Mouse (Mus musculus): ENCODE measurements around the gene Acbd6. TPM values are rescaled to one million over a fixed set of nuclear protein-coding genes. Genes with fewer than 3 reads are reported as not detected.

The Acbd6 gene
- polyA plus RNA-seq, 1 experiment from 2014 or later, result 68.6 TPM

GRCm38 (mm10) chr1:155646345-155647307 lies 88.7 kb downstream of the Acbd6 start:
- Histone ChIP-seq H3K4me2 (replicated peaks; ENCODE audit: low read depth, low read length) (no peak overlapping the region), H3K9ac (replicated peaks; ENCODE audit: low read depth, low read length) (no peak overlapping the region), H3K9me3 (ENCODE audit: control insufficient read depth, low read depth, low read length) (no peaks in the 10 kb centered on the region), H3K4me1 (ENCODE audit: control insufficient read depth, insufficient read depth, low read length) (0 out of 2 replicates have a peak, but pooled peaks cover 5% of the 10 kb centered on the region), H3K27ac (ENCODE audit: low read length) (no peak overlapping the region), H3K36me3 (ENCODE audit: control insufficient read depth, insufficient read depth, low read length) (no peaks in the 10 kb centered on the region), H3K4me3 (ENCODE audit: low read depth, low read length) (no peak overlapping the region), H3K27me3 (ENCODE audit: control insufficient read depth, insufficient read depth, low read length) (no peaks in the 10 kb centered on the region)
- WGBS, result 67% methylated on average over 10 of the region's 10 CpGs
- no peak for ATAC-seq (ENCODE audit: insufficient number of reproducible peaks, insufficient read depth, low FRiP score, low read depth)

GRCm38 (mm10) chr1:155650121-155650846 lies 92.4 kb downstream of the Acbd6 start:
- no peaks in the 10 kb centered on the region for H3K36me3 ChIP-seq (ENCODE audit: control insufficient read depth, insufficient read depth, low read length)
- no peaks in the 10 kb centered on the region for H3K9me3 ChIP-seq (ENCODE audit: control insufficient read depth, low read depth, low read length)
- no peak for ATAC-seq (ENCODE audit: insufficient number of reproducible peaks, insufficient read depth, low FRiP score, low read depth)
- no peak overlapping the region for H3K9ac ChIP-seq (replicated peaks; ENCODE audit: low read depth, low read length)
- no peaks in the 10 kb centered on the region for H3K27me3 ChIP-seq (ENCODE audit: control insufficient read depth, insufficient read depth, low read length)
- H3K4me2 ChIP-seq (replicated peaks; ENCODE audit: low read depth, low read length), result no peak overlapping the region
- H3K4me1 ChIP-seq (ENCODE audit: control insufficient read depth, insufficient read depth, low read length), result 0 out of 2 replicates have a peak, but pooled peaks cover 5% of the 10 kb centered on the region
- 51% methylated on average over 9 of the region's 9 CpGs for WGBS
- H3K4me3 ChIP-seq (ENCODE audit: low read depth, low read length), result no peak overlapping the region
- no peak overlapping the region for H3K27ac ChIP-seq (ENCODE audit: low read length)

- Histone ChIP-seq H3K9me3 (ENCODE audit: control insufficient read depth, low read depth, low read length) (no peaks in the 10 kb centered on the region), H3K27me3 (ENCODE audit: control insufficient read depth, insufficient read depth, low read length) (no peaks in the 10 kb centered on the region)
- WGBS, result 66% methylated on average over 3 of the region's 3 CpGs
Observed at GRCm38 (mm10) chr1:155654961-155655360, 97.0 kb downstream of the Acbd6 start.

GRCm38 (mm10) chr1:155656321-155656720 lies 98.4 kb downstream of the Acbd6 start:
- ATAC-seq (ENCODE audit: insufficient number of reproducible peaks, insufficient read depth, low FRiP score, low read depth), result no peak
- no peaks in the 10 kb centered on the region for H3K36me3 ChIP-seq (ENCODE audit: control insufficient read depth, insufficient read depth, low read length)
- H3K4me2 ChIP-seq (replicated peaks; ENCODE audit: low read depth, low read length), result no peak overlapping the region
- H3K4me1 ChIP-seq (ENCODE audit: control insufficient read depth, insufficient read depth, low read length), result no peaks in the 10 kb centered on the region
- H3K27ac ChIP-seq (ENCODE audit: low read length), result no peak overlapping the region
- H3K4me3 ChIP-seq (ENCODE audit: low read depth, low read length), result no peak overlapping the region
- no peaks in the 10 kb centered on the region for H3K27me3 ChIP-seq (ENCODE audit: control insufficient read depth, insufficient read depth, low read length)
- H3K9me3 ChIP-seq (ENCODE audit: control insufficient read depth, low read depth, low read length), result no peaks in the 10 kb centered on the region
- WGBS, result 85% methylated on average over 5 of the region's 5 CpGs
- H3K9ac ChIP-seq (replicated peaks; ENCODE audit: low read depth, low read length), result no peak overlapping the region

More at GRCm38 (mm10) chr1:155654961-155655360, 97.0 kb downstream of the Acbd6 start:
- Histone ChIP-seq H3K4me2 (replicated peaks; ENCODE audit: low read depth, low read length) (no peak overlapping the region), H3K4me3 (ENCODE audit: low read depth, low read length) (no peak overlapping the region), H3K36me3 (ENCODE audit: control insufficient read depth, insufficient read depth, low read length) (no peaks in the 10 kb centered on the region), H3K9ac (replicated peaks; ENCODE audit: low read depth, low read length) (no peak overlapping the region), H3K27ac (ENCODE audit: low read length) (no peak overlapping the region), H3K4me1 (ENCODE audit: control insufficient read depth, insufficient read depth, low read length) (0 out of 2 replicates have a peak, but pooled peaks cover 3% of the 10 kb centered on the region)
- ATAC-seq (ENCODE audit: insufficient number of reproducible peaks, insufficient read depth, low FRiP score, low read depth), result no peak

- no peaks in the 10 kb centered on the region for H3K9me3 ChIP-seq (ENCODE audit: control insufficient read depth, low read depth, low read length)
- H3K36me3 ChIP-seq (ENCODE audit: control insufficient read depth, insufficient read depth, low read length), result no peaks in the 10 kb centered on the region
- ATAC-seq (ENCODE audit: insufficient number of reproducible peaks, insufficient read depth, low FRiP score, low read depth), result no peak
- no peak overlapping the region for H3K4me2 ChIP-seq (replicated peaks; ENCODE audit: low read depth, low read length)
- no peak overlapping the region for H3K27ac ChIP-seq (ENCODE audit: low read length)
- WGBS, result 87% methylated on average over 5 of the region's 5 CpGs
- no peak overlapping the region for H3K9ac ChIP-seq (replicated peaks; ENCODE audit: low read depth, low read length)
- H3K4me1 ChIP-seq (ENCODE audit: control insufficient read depth, insufficient read depth, low read length), result no peaks in the 10 kb centered on the region
- no peak overlapping the region for H3K4me3 ChIP-seq (ENCODE audit: low read depth, low read length)
- no peaks in the 10 kb centered on the region for H3K27me3 ChIP-seq (ENCODE audit: control insufficient read depth, insufficient read depth, low read length)
Observed at GRCm38 (mm10) chr1:155663994-155664393, 106.1 kb downstream of the Acbd6 start.

- no peak for ATAC-seq (ENCODE audit: insufficient number of reproducible peaks, insufficient read depth, low FRiP score, low read depth)
- Histone ChIP-seq H3K4me1 (ENCODE audit: control insufficient read depth, insufficient read depth, low read length) (no peaks in the 10 kb centered on the region), H3K27ac (ENCODE audit: low read length) (no peak overlapping the region), H3K9ac (replicated peaks; ENCODE audit: low read depth, low read length) (no peak overlapping the region), H3K27me3 (ENCODE audit: control insufficient read depth, insufficient read depth, low read length) (no peaks in the 10 kb centered on the region), H3K4me2 (replicated peaks; ENCODE audit: low read depth, low read length) (no peak overlapping the region), H3K9me3 (ENCODE audit: control insufficient read depth, low read depth, low read length) (no peaks in the 10 kb centered on the region), H3K4me3 (ENCODE audit: low read depth, low read length) (no peak overlapping the region), H3K36me3 (ENCODE audit: control insufficient read depth, insufficient read depth, low read length) (no peaks in the 10 kb centered on the region)
- 79% methylated on average over 6 of the region's 6 CpGs for WGBS
Observed at GRCm38 (mm10) chr1:155675570-155675969, 117.7 kb downstream of the Acbd6 start.

GRCm38 (mm10) chr1:155681116-155681799 lies 123.3 kb downstream of the Acbd6 start:
- no peak overlapping the region for H3K4me3 ChIP-seq (ENCODE audit: low read depth, low read length)
- 65% methylated on average over 10 of the region's 10 CpGs for whole genome bisulfite sequencing
- H3K36me3 ChIP-seq (ENCODE audit: control insufficient read depth, insufficient read depth, low read length), result no peaks in the 10 kb centered on the region
- no peaks in the 10 kb centered on the region for H3K27me3 ChIP-seq (ENCODE audit: control insufficient read depth, insufficient read depth, low read length)
- ATAC-seq (ENCODE audit: insufficient number of reproducible peaks, insufficient read depth, low FRiP score, low read depth), result no peak
- no peak overlapping the region for H3K27ac ChIP-seq (ENCODE audit: low read length)
- H3K9me3 ChIP-seq (ENCODE audit: control insufficient read depth, low read depth, low read length), result no peaks in the 10 kb centered on the region
- no peak overlapping the region for H3K9ac ChIP-seq (replicated peaks; ENCODE audit: low read depth, low read length)
- no peak overlapping the region for H3K4me2 ChIP-seq (replicated peaks; ENCODE audit: low read depth, low read length)
- no peaks in the 10 kb centered on the region for H3K4me1 ChIP-seq (ENCODE audit: control insufficient read depth, insufficient read depth, low read length)

GRCm38 (mm10) chr1:155686816-155687215 lies 128.9 kb downstream of the Acbd6 start:
- H3K27ac ChIP-seq (ENCODE audit: low read length), result no peak overlapping the region
- H3K9ac ChIP-seq (replicated peaks; ENCODE audit: low read depth, low read length), result no peak overlapping the region
- H3K4me3 ChIP-seq (ENCODE audit: low read depth, low read length), result no peak overlapping the region
- H3K9me3 ChIP-seq (ENCODE audit: control insufficient read depth, low read depth, low read length), result no peaks in the 10 kb centered on the region
- no peaks in the 10 kb centered on the region for H3K36me3 ChIP-seq (ENCODE audit: control insufficient read depth, insufficient read depth, low read length)
- H3K27me3 ChIP-seq (ENCODE audit: control insufficient read depth, insufficient read depth, low read length), result no peaks in the 10 kb centered on the region
- no peaks in the 10 kb centered on the region for H3K4me1 ChIP-seq (ENCODE audit: control insufficient read depth, insufficient read depth, low read length)
- no peak for ATAC-seq (ENCODE audit: insufficient number of reproducible peaks, insufficient read depth, low FRiP score, low read depth)
- H3K4me2 ChIP-seq (replicated peaks; ENCODE audit: low read depth, low read length), result no peak overlapping the region
- 77% methylated on average over 15 of the region's 15 CpGs for WGBS
